Mouse (Mus musculus): ENCODE measurements around the gene Kptn.

DNA sequence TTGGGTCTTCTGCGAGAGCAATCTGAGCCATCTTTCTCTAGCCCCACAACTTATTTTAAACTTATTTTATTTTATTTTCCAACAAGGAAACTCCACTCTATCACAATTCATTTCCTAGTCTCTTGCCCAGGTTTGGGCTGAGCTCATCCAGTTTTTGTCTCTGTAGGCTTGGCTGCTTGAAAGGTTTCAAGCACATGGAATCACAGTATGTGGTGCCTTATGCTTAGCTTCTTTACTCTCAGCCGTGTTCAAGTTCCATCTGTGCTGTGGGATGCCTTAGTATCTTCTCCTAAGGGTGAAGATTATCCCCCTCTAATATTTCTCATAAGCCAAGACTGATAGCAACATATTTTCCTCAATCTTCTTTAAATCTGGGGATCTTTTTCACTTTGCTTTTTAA is 32.1 kb upstream of the Kptn start:
- TF ChIP-seq POLR2A (IDR thresholded peaks at IDR 0.05; ENCODE audit: borderline replicate concordance, insufficient read depth, low read length) = no peak
- no peak for TF ChIP-seq CTCF (IDR thresholded peaks at IDR 0.05; ENCODE audit: borderline replicate concordance, insufficient read depth, low read depth, low read length)

Data from cerebellum, adult 2 months (tissue).